Mouse (Mus musculus) kidney, adult 2 months (tissue): ENCODE measurements around the gene Piezo1. TPM values are rescaled to one million over a fixed set of nuclear protein-coding genes. Genes with fewer than 3 reads are reported as not detected.

Experiments used
- DNase-seq: peaks from one replicate; pipeline ENCODE4 v3.0.0; 2021
- H3K27ac ChIP-seq: fragments of 200-500 bp; 2 replicates; pipeline ENCODE4 v1.5.1; 2012; ENCODE audit warnings: low read depth, low read length, control low read depth, inconsistent platforms; ENCODE audit not compliant: insufficient read depth
- H3K27me3 ChIP-seq: fragments of 200-500 bp; replicated peaks from 2 replicates; pipeline ENCODE4 v1.6.1; 2012; ENCODE audit warnings: mild to moderate bottlenecking, moderate library complexity, low read length, inconsistent platforms; ENCODE audit not compliant: control insufficient read depth, insufficient read depth
- H3K36me3 ChIP-seq: fragments of 200-500 bp; 2 replicates; pipeline ENCODE4 v1.6.1; 2012; ENCODE audit warnings: mild to moderate bottlenecking, moderate library complexity, low read length, inconsistent platforms; ENCODE audit not compliant: control insufficient read depth, insufficient read depth
- H3K4me1 ChIP-seq: fragments of 200-500 bp; 2 replicates; pipeline ENCODE4 v1.6.1; 2011; ENCODE audit warnings: low read length; ENCODE audit not compliant: control insufficient read depth, insufficient read depth
- H3K4me3 ChIP-seq: fragments of 200-500 bp; 2 replicates; pipeline ENCODE4 v1.5.1; 2011; ENCODE audit warnings: mild to moderate bottlenecking, low read depth, low read length, control low read depth; ENCODE audit not compliant: insufficient read depth
- CTCF ChIP-seq: fragments of 200-500 bp; conservative IDR thresholded peaks from 2 replicates; pipeline ENCODE4 v1.5.1; 2011; ENCODE audit warnings: low read depth, mild to moderate bottlenecking, control low read depth, low read length, moderate library complexity, mixed read lengths; ENCODE audit not compliant: insufficient read depth, insufficient read length
- POLR2A ChIP-seq: fragments of 200-500 bp; IDR thresholded peaks from one replicate; pipeline ENCODE4 v1.6.1; 2011; ENCODE audit warnings: low read depth, low read length, control low read depth
- WGBS: fragments of 180-500 bp; shearing (Covaris S2); methylation state at CpG from one replicate; pipeline ENCODE4 v1.1.7; 2018; 5-methylcytosine and 5-hydroxymethylcytosine counted together
- polyA plus RNA-seq: library from polyadenylated mRNA; depleted of rRNA; stranded (reverse); fragments of >200 nt; gene quantifications from 2 replicates; pipeline ENCODE4 v1.2.3, GENCODE M21; 2012

Gene Piezo1
- polyA plus RNA-seq, 1 experiment = 102 TPM

- H3K36me3 ChIP-seq = no peaks in the 10 kb centered on the region
- peak overlapping the region; percentile 82 for H3K4me3 ChIP-seq
- WGBS = under 1% methylated on average over 42 of the region's 43 CpGs
- H3K4me1 ChIP-seq = peaks cover 31% of the 10 kb centered on the region
- H3K27ac ChIP-seq = peak overlapping the region; percentile 87
- no peak for DNase-seq
- H3K27me3 ChIP-seq = no peaks in the 10 kb centered on the region
- TF ChIP-seq POLR2A (no peak), CTCF (no peak)
These were observed 199 bp downstream of the Piezo1 start for GRCm38 (mm10) chr8:122550995-122551264.

- no peak for TF ChIP-seq CTCF
- no peak for TF ChIP-seq POLR2A
- peaks cover 34% of the 10 kb centered on the region for H3K4me1 ChIP-seq
- WGBS = 2% methylated on average over 52 of the region's 52 CpGs
- H3K27me3 ChIP-seq = no peaks in the 10 kb centered on the region
- H3K27ac ChIP-seq = peak overlapping the region; percentile 87
- H3K36me3 ChIP-seq = no peaks in the 10 kb centered on the region
- peak; percentile 65 for DNase-seq
- peak overlapping the region; percentile 82 for H3K4me3 ChIP-seq
These were observed 715 bp downstream of the Piezo1 start for GRCm38 (mm10) chr8:122550234-122550994.

GRCm38 (mm10) chr8:122548891-122549439 is 2.2 kb downstream of the Piezo1 start:
- Histone ChIP-seq H3K4me3 (no peak overlapping the region), H3K36me3 (no peaks in the 10 kb centered on the region), H3K4me1 (peaks cover 34% of the 10 kb centered on the region), H3K27me3 (no peaks in the 10 kb centered on the region), H3K27ac (no peak overlapping the region)
- WGBS = 82% methylated on average over 3 of the region's 3 CpGs
- no peak for DNase-seq
- TF ChIP-seq CTCF = no peak
- TF ChIP-seq POLR2A = no peak

- DNase-seq = no peak
- H3K27me3 ChIP-seq = no peaks in the 10 kb centered on the region
- H3K27ac ChIP-seq = peak overlapping the region; percentile 95
- TF ChIP-seq CTCF (no peak), POLR2A (no peak)
- no peak overlapping the region for H3K4me3 ChIP-seq
- WGBS = 74% methylated on average over 13 of the region's 13 CpGs
- no peaks in the 10 kb centered on the region for H3K36me3 ChIP-seq
- H3K4me1 ChIP-seq = peaks cover 34% of the 10 kb centered on the region
These were observed 2.8 kb downstream of the Piezo1 start for GRCm38 (mm10) chr8:122548331-122548730.

- H3K36me3 ChIP-seq = no peaks in the 10 kb centered on the region
- H3K4me3 ChIP-seq = no peak overlapping the region
- peaks cover 34% of the 10 kb centered on the region for H3K4me1 ChIP-seq
- peak overlapping the region; percentile 95 for H3K27ac ChIP-seq
- H3K27me3 ChIP-seq = no peaks in the 10 kb centered on the region
- 34% methylated on average over 5 of the region's 5 CpGs for WGBS
- DNase-seq = peak; percentile 44
- no peak for TF ChIP-seq POLR2A
- no peak for TF ChIP-seq CTCF
These were observed 3.3 kb downstream of the Piezo1 start for GRCm38 (mm10) chr8:122547815-122548214.

- Histone ChIP-seq H3K4me1 (peaks cover 34% of the 10 kb centered on the region), H3K36me3 (no peaks in the 10 kb centered on the region), H3K27ac (peak overlapping the region; percentile 95), H3K4me3 (no peak overlapping the region), H3K27me3 (no peaks in the 10 kb centered on the region)
- TF ChIP-seq POLR2A (peak; percentile 5), CTCF (no peak)
- peak; percentile 93 for DNase-seq
- WGBS = 7% methylated on average over 24 of the region's 24 CpGs
These were observed 4.2 kb downstream of the Piezo1 start for GRCm38 (mm10) chr8:122546811-122547453.

- no peak for TF ChIP-seq POLR2A
- no peak for TF ChIP-seq CTCF
- WGBS = 47% methylated on average over 6 of the region's 7 CpGs
- DNase-seq = no peak
- Histone ChIP-seq H3K4me1 (peaks cover 34% of the 10 kb centered on the region), H3K4me3 (no peak overlapping the region), H3K27ac (peak overlapping the region; percentile 72), H3K36me3 (no peaks in the 10 kb centered on the region), H3K27me3 (no peaks in the 10 kb centered on the region)
These were observed 4.9 kb downstream of the Piezo1 start for GRCm38 (mm10) chr8:122546066-122546755.
